Mouse (Mus musculus) embryonic facial prominence, embryonic 14.5 days (tissue): ENCODE measurements around the gene Clrn2. TPM values are rescaled to one million over a fixed set of nuclear protein-coding genes. Genes with fewer than 3 reads are reported as not detected.

Experiments used
- ATAC-seq: fragments of 200-750 bp; cut with Nextera tagmentation; 2 replicates; pipeline ENCODE4 v1.8.0; 2017; ENCODE audit warnings: low read depth, moderate number of reproducible peaks, moderate TSS enrichment
- DNase-seq: peaks from one replicate; pipeline ENCODE4 v3.0.0-alpha.2; 2015; ENCODE audit warnings: low spot score
- H3K27ac ChIP-seq: fragments of 300-500 bp; sonication (generic); replicated peaks from 2 replicates; pipeline ENCODE4 v1.5.1; 2014; ENCODE audit warnings: low read depth, mild to moderate bottlenecking, low read length, moderate library complexity
- H3K27me3 ChIP-seq: fragments of 300-500 bp; sonication (generic); replicated peaks from 2 replicates; pipeline ENCODE4 v1.6.1; 2014; ENCODE audit warnings: low read length; ENCODE audit not compliant: control insufficient read depth, insufficient read depth
- H3K36me3 ChIP-seq: fragments of 300-500 bp; sonication (generic); 2 replicates; pipeline ENCODE4 v1.6.1; 2014; ENCODE audit warnings: low read length, mixed read lengths; ENCODE audit not compliant: control insufficient read depth, insufficient read depth
- H3K4me1 ChIP-seq: fragments of 300-500 bp; sonication (generic); 2 replicates; pipeline ENCODE4 v1.6.1; 2014; ENCODE audit warnings: antibody characterized with exemption, low read length; ENCODE audit not compliant: control insufficient read depth, insufficient read depth
- H3K4me2 ChIP-seq: fragments of 300-500 bp; sonication (generic); 2 replicates; pipeline ENCODE4 v1.6.1; 2014; ENCODE audit warnings: low read depth, mild to moderate bottlenecking, low read length, moderate library complexity, mixed read lengths
- H3K4me3 ChIP-seq: fragments of 300-500 bp; sonication (generic); 2 replicates; pipeline ENCODE4 v1.5.1; 2014; ENCODE audit warnings: low read depth, mild to moderate bottlenecking, low read length
- H3K9ac ChIP-seq: fragments of 300-500 bp; sonication (generic); 2 replicates; pipeline ENCODE4 v1.6.1; 2014; ENCODE audit warnings: low read depth, mild to moderate bottlenecking, low read length, moderate library complexity, mixed read lengths
- H3K9me3 ChIP-seq: fragments of 300-500 bp; sonication (generic); 2 replicates; pipeline ENCODE4 v1.6.1; 2016; ENCODE audit warnings: low read length; ENCODE audit not compliant: control insufficient read depth
- WGBS: fragments of 180-500 bp; shearing (Covaris S2); extraction: QIAGEN DNeasy Blood & Tissue Kit; methylation state at CpG from one replicate; pipeline ENCODE4 v1.1.7; 2014; 5-methylcytosine and 5-hydroxymethylcytosine counted together
- polyA plus RNA-seq: library from polyadenylated mRNA; unstranded; fragments of >200 nt; fragmentation: Nextera tagmentation; extraction: Ambion mirVana; gene quantifications from 2 replicates; pipeline ENCODE4 v1.2.1, GENCODE M21; 2014

Clrn2 gene
- polyA plus RNA-seq, 1 experiment from 2014 or later, result 0.31 TPM

- DNase-seq (no peak), ATAC-seq (no peak)
- Histone ChIP-seq H3K9me3 (no peaks in the 10 kb centered on the region), H3K27me3 (no peaks in the 10 kb centered on the region), H3K4me2 (no peak overlapping the region), H3K4me1 (no peaks in the 10 kb centered on the region), H3K9ac (no peak overlapping the region), H3K4me3 (no peak overlapping the region), H3K36me3 (peaks cover 42% of the 10 kb centered on the region), H3K27ac (no peak overlapping the region)
- 86% methylated on average over 6 of the region's 6 CpGs for WGBS
These were observed 59.4 kb downstream of the Clrn2 start for GRCm38 (mm10) chr5:45512908-45513307.

DNA sequence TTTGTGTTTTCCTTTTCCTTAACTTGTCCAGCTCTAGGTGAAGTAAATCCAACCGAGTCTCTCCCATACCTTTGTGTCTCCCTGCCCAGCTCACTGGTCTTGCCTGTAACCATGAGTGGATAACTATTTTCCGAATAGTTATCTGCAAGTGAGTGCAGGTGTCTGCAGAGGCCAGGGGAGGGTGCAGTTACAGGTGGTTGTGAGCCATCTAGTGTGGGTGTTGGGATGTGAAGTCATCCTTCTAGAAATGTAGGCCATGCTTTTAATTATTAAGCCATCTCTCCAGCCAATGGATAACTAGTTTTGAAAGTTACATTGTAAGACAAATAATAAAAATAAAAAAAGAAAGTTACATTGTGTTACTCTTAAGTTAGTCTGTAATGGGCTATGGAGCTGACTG, 60.0 kb downstream of the Clrn2 start:
- Histone ChIP-seq H3K36me3 (peaks cover 38% of the 10 kb centered on the region), H3K9ac (no peak overlapping the region), H3K4me1 (no peaks in the 10 kb centered on the region), H3K4me3 (no peak overlapping the region), H3K9me3 (no peaks in the 10 kb centered on the region), H3K27ac (no peak overlapping the region), H3K4me2 (no peak overlapping the region), H3K27me3 (no peaks in the 10 kb centered on the region)
- no peak for ATAC-seq
- DNase-seq, result no peak
- 93% methylated on average over 2 of the region's 2 CpGs for WGBS

Other genes starting within 250 kb of the Clrn2 start
- gene Qdpr, start 3.5 kb upstream of the Clrn2 start, polyA plus RNA-seq, result 122 and 125 TPM in 2 replicates
- gene Lap3, start 39.6 kb downstream of the Clrn2 start, polyA plus RNA-seq, result 81.5 and 85.1 TPM in 2 replicates
- 223 and 226 TPM in 2 replicates for gene Med28, start 66.5 kb downstream of the Clrn2 start, polyA plus RNA-seq
- gene Fam184b, start 185.9 kb downstream of the Clrn2 start, polyA plus RNA-seq, result 2.2 and 2.4 TPM in 2 replicates
- 38.3 and 42.4 TPM in 2 replicates for gene Ncapg, start 216.2 kb downstream of the Clrn2 start, polyA plus RNA-seq